Mouse (Mus musculus): Measurements from ENCODE around the gene Upf2.
"Not testable (repeated sequence)": the region's sequence is repeated elsewhere in the genome, so short reads cannot be mapped to it uniquely, and the experiment has no call there.

Upf2 gene

GRCm38 (mm10) chr2:6072685-6073260, 121.5 kb downstream of the Upf2 start:
- no peak for DNase-seq

GRCm38 (mm10) chr2:6074891-6075529, 123.7 kb downstream of the Upf2 start:
- peak; percentile 81 for DNase-seq

GRCm38 (mm10) chr2:6075530-6075896, 124.2 kb downstream of the Upf2 start:
- DNase-seq = peak; percentile 18

- DNase-seq = peak; percentile 27
Measured at GRCm38 (mm10) chr2:6080037-6080436, 128.8 kb downstream of the Upf2 start.

- DNase-seq = peak; percentile 16
Measured at GRCm38 (mm10) chr2:6081108-6081507, 129.8 kb downstream of the Upf2 start.

GRCm38 (mm10) chr2:6082615-6083014, 131.3 kb downstream of the Upf2 start:
- no peak for DNase-seq

- no peak for DNase-seq
Measured at GRCm38 (mm10) chr2:6083696-6084095, 132.4 kb downstream of the Upf2 start.

- DNase-seq = no peak
Measured at GRCm38 (mm10) chr2:6085622-6086530, 134.6 kb downstream of the Upf2 start.

GRCm38 (mm10) chr2:6087151-6087550, 135.9 kb downstream of the Upf2 start:
- no peak for DNase-seq

GRCm38 (mm10) chr2:6089941-6090340, 138.7 kb downstream of the Upf2 start:
- not testable (repeated sequence) for DNase-seq

GRCm38 (mm10) chr2:6097113-6097716, 145.9 kb downstream of the Upf2 start:
- no peak for DNase-seq

GRCm38 (mm10) chr2:6098924-6099323, 147.7 kb downstream of the Upf2 start:
- peak; percentile 26 for DNase-seq

GRCm38 (mm10) chr2:6099443-6099842, 148.2 kb downstream of the Upf2 start:
- DNase-seq = no peak

GRCm38 (mm10) chr2:6100027-6100749, 148.9 kb downstream of the Upf2 start:
- peak; percentile 17 for DNase-seq

GRCm38 (mm10) chr2:6100755-6101154, 149.5 kb downstream of the Upf2 start:
- DNase-seq = no peak

GRCm38 (mm10) chr2:6105437-6105836, 154.2 kb downstream of the Upf2 start:
- no peak for DNase-seq

Data from kidney, postnatal 14 days (tissue).